In the genomic region with DNA sequence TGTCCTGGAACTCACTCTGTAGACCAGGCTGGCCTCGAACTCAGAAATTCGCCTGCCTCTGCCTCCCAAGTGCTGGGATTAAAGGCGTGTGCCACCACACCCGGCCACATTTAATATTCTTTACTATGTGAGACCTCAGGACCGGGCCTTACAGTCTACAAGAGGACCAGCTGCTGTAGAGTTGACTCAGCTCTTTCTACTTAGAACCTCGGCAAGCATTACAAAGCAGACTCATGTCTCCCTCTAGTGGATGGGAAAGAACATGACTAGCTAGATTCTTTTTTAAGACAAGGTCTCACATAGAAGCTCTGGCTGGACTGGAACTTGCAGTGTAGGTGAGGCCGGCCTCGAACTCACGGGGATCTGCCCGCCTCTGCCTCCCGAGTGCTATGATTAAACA, we compare ENCODE assay signal across 9 mouse cellular contexts. TPM values are rescaled to one million over a fixed set of nuclear protein-coding genes. Genes with fewer than 3 reads are reported as not detected.
DNase-seq lines count a peak whose midpoint lies in the region; ATAC-seq lines count a peak whose summit lies in the region.
"Had no signal": no experiment of that assay in that cellular context is flagged by ENCODE, and none has a peak within 500 bp of the region (broad histone marks: within the 10 kb centered on the region; RNA-seq: fewer than 3 reads in every experiment).

No protein-coding gene starts in this region.

- ATAC-seq in erythroblast, adult 5-6 weeks (replicated peaks; ENCODE audit: low FRiP score, poor library complexity, severe bottlenecking) = peak; percentile 71
- ATAC-seq in midbrain, embryonic 11.5 days (ENCODE audit: low FRiP score) = 0 out of 2 replicates have a peak, but pooled peaks have one; percentile 38

- H3K27ac ChIP-seq in midbrain, embryonic 11.5 days (ENCODE audit: low read depth, low read length) = no peak overlapping the region

- H3K4me3 ChIP-seq in midbrain, embryonic 11.5 days (ENCODE audit: low read depth, low read length) = no peak overlapping the region

- H3K4me2 ChIP-seq in midbrain, embryonic 11.5 days = no peak overlapping the region

- no peak overlapping the region for H3K9ac ChIP-seq in midbrain, embryonic 11.5 days (ENCODE audit: low read length)

- H3K4me1 ChIP-seq in midbrain, embryonic 11.5 days (ENCODE audit: control insufficient read depth, insufficient read depth, low read length) = no peaks in the 10 kb centered on the region

- peak; percentile 31 for DNase-seq in adrenal gland, postnatal 14 days
- DNase-seq in adrenal gland, postnatal 4 days (ENCODE audit: low spot score in 2 of 2) = no peak
- peak; percentile 7 to 26 for DNase-seq in spleen, postnatal 36 days (ENCODE audit: low spot score in 2 of 2)
- DNase-seq in spleen, postnatal 4 days (ENCODE audit: low spot score in 2 of 2) = no peak
- peak; percentile 66 for DNase-seq in kidney, adult 9 months
- no peak for DNase-seq in midbrain, embryonic 11.5 days (ENCODE audit: low spot score, missing footprints)
- no peak for DNase-seq in urinary bladder, adult 2 months (ENCODE audit: low spot score)

- no peaks in the 10 kb centered on the region for H3K9me3 ChIP-seq in midbrain, embryonic 11.5 days (ENCODE audit: control insufficient read depth, low read length)

- H3K27me3 ChIP-seq in midbrain, embryonic 11.5 days (ENCODE audit: control insufficient read depth, insufficient read depth, low read length) = no peaks in the 10 kb centered on the region; the same call in 1 of the 2 replicates

- WGBS in midbrain, embryonic 11.5 days = 57% methylated on average over 11 of the region's 11 CpGs

- H3K36me3 ChIP-seq in midbrain, embryonic 11.5 days (ENCODE audit: control insufficient read depth, insufficient read depth, low read length) = no peaks in the 10 kb centered on the region

RNA-seq across cellular contexts. Expression of a gene that starts 13.9 kb away (rescaled TPM):
- total RNA-seq in adrenal gland, postnatal 14 days (2021) = not detected in 2 replicates
- under 1 TPM in 1 of 2 experiments, not detected in 1; 0.20 TPM for total RNA-seq in adrenal gland, postnatal 4 days (2021)
- not detected in 2 replicates for total RNA-seq in erythroblast, adult 5-6 weeks (2015; ENCODE audit: low replicate concordance)
- total RNA-seq in erythroblast, adult 5-6 weeks (2017; ENCODE audit: low replicate concordance) = not detected in 2 replicates
- 0.07 and 0.21 TPM in 2 replicates for polyA plus RNA-seq in midbrain, embryonic 11.5 days (2014; fragmentation: Nextera tagmentation; extraction: Ambion mirVana)
- polyA plus RNA-seq in urinary bladder, adult 2 months (2012; rRNA removed) = 0.46 and 0.55 TPM in 2 replicates

RNA-seq across cellular contexts. Expression of a gene that starts 55.6 kb away (rescaled TPM):
- total RNA-seq in adrenal gland, postnatal 14 days (2021) = not detected in 2 replicates
- not detected for total RNA-seq in adrenal gland, postnatal 4 days (2021)
- not detected in 2 replicates for total RNA-seq in erythroblast, adult 5-6 weeks (2015; ENCODE audit: low replicate concordance)
- 2.0 TPM in 1 of 2 replicates, not detected in the other for total RNA-seq in erythroblast, adult 5-6 weeks (2017; ENCODE audit: low replicate concordance)
- not detected in 2 replicates for polyA plus RNA-seq in midbrain, embryonic 11.5 days (2014; fragmentation: Nextera tagmentation; extraction: Ambion mirVana)
- not detected in 2 replicates for polyA plus RNA-seq in urinary bladder, adult 2 months (2012; rRNA removed)
- polyA plus RNA-seq: heart, embryonic 16.5 days had no signal

Comparison
In these comparisons a context has a peak if more than half of its experiments do, and no peak if none do; other contexts are left out.
1. DNase-seq: peak in adrenal gland, postnatal 14 days (single experiment), spleen, postnatal 36 days (2 of 2) and kidney, adult 9 months (single experiment); none in adrenal gland, postnatal 4 days (0 of 2), spleen, postnatal 4 days (0 of 2), midbrain, embryonic 11.5 days (single experiment) and urinary bladder, adult 2 months (single experiment).